Mouse (Mus musculus) gastrocnemius, adult 18-20 months (tissue): ENCODE measurements at regions not wholly inside any gene's neighbourhood (a gene's known extent, or its start where the extent isn't known, plus 50 kb on each side); places are given as distances from the start of the nearest gene placed in this dataset.

Experiments used
- DNase-seq: peaks from one replicate; pipeline ENCODE4 v3.0.0; 2021; ENCODE audit warnings: low spot score

DNA sequence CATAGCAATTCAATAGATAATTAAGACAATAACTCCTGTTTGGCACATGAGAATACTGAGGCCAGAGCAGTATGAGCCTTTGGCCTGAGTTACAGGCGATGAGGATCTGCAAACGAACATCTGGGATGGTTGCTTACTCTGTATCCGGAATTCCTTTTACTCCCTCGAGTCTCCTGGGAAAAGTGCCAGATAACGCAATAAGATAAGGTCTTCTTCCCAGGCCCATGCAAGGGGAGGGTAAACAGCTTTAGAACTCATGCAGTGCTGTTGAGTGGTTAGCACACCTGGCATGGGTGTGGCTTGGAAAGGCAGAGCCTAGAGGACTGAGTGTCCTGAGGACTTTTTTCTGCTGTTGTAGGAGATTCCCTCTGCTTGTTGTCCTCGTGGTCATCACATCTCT lies 598.2 kb downstream of the 9430069I07Rik start:
- peak; percentile 60 for DNase-seq

GRCm38 (mm10) chr15:33758771-33759170 lies 598.9 kb downstream of the 9430069I07Rik start:
- DNase-seq, result peak; percentile 3
